Mouse (Mus musculus) liver, postnatal 0 days (tissue): ENCODE measurements at regions not wholly inside any gene's neighbourhood (a gene's known extent, or its start where the extent isn't known, plus 50 kb on each side); places are given as distances from the start of the nearest gene placed in this dataset.

Experiments used
- ATAC-seq: fragments of 200-750 bp; cut with Nextera tagmentation; 2 replicates; pipeline ENCODE4 v1.8.0; 2017; ENCODE audit warnings: mild to moderate bottlenecking, moderate library complexity
- DNase-seq: peaks from one replicate; pipeline ENCODE4 v3.0.0-alpha.2; 2016
- H3K27ac ChIP-seq: fragments of 300-500 bp; sonication (generic); 2 replicates; pipeline ENCODE4 v1.5.1; 2014; ENCODE audit warnings: antibody characterized with exemption, moderate library complexity, mild to moderate bottlenecking, low read depth
- H3K27me3 ChIP-seq: fragments of 300-500 bp; sonication (generic); 2 replicates; pipeline ENCODE4 v1.6.1; 2014; ENCODE audit warnings: low read length, control low read depth, mixed read lengths; ENCODE audit not compliant: insufficient read depth
- H3K36me3 ChIP-seq: fragments of 300-500 bp; sonication (generic); replicated peaks from 2 replicates; pipeline ENCODE4 v1.6.1; 2014; ENCODE audit warnings: mild to moderate bottlenecking, control low read depth, low read length, moderate library complexity, mixed read lengths; ENCODE audit not compliant: insufficient read depth
- H3K4me1 ChIP-seq: fragments of 300-500 bp; sonication (generic); 2 replicates; pipeline ENCODE4 v1.6.1; 2014; ENCODE audit warnings: antibody characterized with exemption, mild to moderate bottlenecking, control low read depth; ENCODE audit not compliant: insufficient read depth
- H3K4me2 ChIP-seq: fragments of 300-500 bp; sonication (generic); 2 replicates; pipeline ENCODE4 v1.6.1; 2014; ENCODE audit warnings: low read depth, mild to moderate bottlenecking, low read length, moderate library complexity, mixed read lengths
- H3K4me3 ChIP-seq: fragments of 300-500 bp; sonication (generic); 2 replicates; pipeline ENCODE4 v1.5.1; 2014; ENCODE audit warnings: low read depth, low read length
- H3K9ac ChIP-seq: fragments of 300-500 bp; sonication (generic); replicated peaks from 2 replicates; pipeline ENCODE4 v1.6.1; 2014; ENCODE audit warnings: mild to moderate bottlenecking, moderate library complexity
- H3K9me3 ChIP-seq: fragments of 300-500 bp; sonication (generic); 2 replicates; pipeline ENCODE4 v1.6.1; 2016; ENCODE audit warnings: mild to moderate bottlenecking, control low read depth, low read length, mixed read lengths
- CTCF ChIP-seq: sonication (generic); IDR thresholded peaks from 2 replicates; pipeline ENCODE4 v1.5.1; 2016; ENCODE audit warnings: antibody characterized with exemption, low read depth
- EP300 ChIP-seq: IDR thresholded peaks from 2 replicates; pipeline ENCODE4 v1.6.1; 2016; ENCODE audit warnings: antibody characterized with exemption, low read depth, mild to moderate bottlenecking
- WGBS: fragments of 180-500 bp; shearing (Covaris S2); extraction: QIAGEN DNeasy Blood & Tissue Kit; methylation state at CpG from one replicate; pipeline ENCODE4 v1.1.7; 2014; ENCODE audit not compliant: insufficient replicate concordance; 5-methylcytosine and 5-hydroxymethylcytosine counted together

GRCm38 (mm10) chr3:149918201-149918600, 927.8 kb upstream of the Adgrl2 start:
- Histone ChIP-seq H3K36me3 (no peaks in the 10 kb centered on the region), H3K27ac (no peak overlapping the region), H3K4me1 (no peaks in the 10 kb centered on the region), H3K9ac (no peak overlapping the region), H3K27me3 (no peaks in the 10 kb centered on the region), H3K9me3 (no peaks in the 10 kb centered on the region), H3K4me2 (no peak overlapping the region), H3K4me3 (no peak overlapping the region)
- ATAC-seq (no peak), DNase-seq (no peak)
- no peak for TF ChIP-seq EP300
- TF ChIP-seq CTCF = no peak
- WGBS = 75% methylated on average over 5 of the region's 5 CpGs

- Histone ChIP-seq H3K27ac (no peak overlapping the region), H3K9ac (no peak overlapping the region), H3K27me3 (no peaks in the 10 kb centered on the region), H3K36me3 (no peaks in the 10 kb centered on the region), H3K4me3 (no peak overlapping the region), H3K9me3 (no peaks in the 10 kb centered on the region), H3K4me2 (no peak overlapping the region), H3K4me1 (no peaks in the 10 kb centered on the region)
- ATAC-seq (no peak), DNase-seq (no peak)
- no peak for TF ChIP-seq CTCF
- no peak for TF ChIP-seq EP300
- 76% methylated on average over 8 of the region's 8 CpGs for WGBS
Measured at GRCm38 (mm10) chr3:149910721-149911120, 920.4 kb upstream of the Adgrl2 start.

GRCm38 (mm10) chr3:149901783-149902182, 911.4 kb upstream of the Adgrl2 start:
- Histone ChIP-seq H3K36me3 (no peaks in the 10 kb centered on the region), H3K9me3 (no peaks in the 10 kb centered on the region), H3K4me3 (no peak overlapping the region), H3K4me2 (no peak overlapping the region), H3K9ac (no peak overlapping the region), H3K27ac (no peak overlapping the region), H3K4me1 (no peaks in the 10 kb centered on the region), H3K27me3 (no peaks in the 10 kb centered on the region)
- WGBS = 78% methylated on average over 5 of the region's 5 CpGs
- no peak for ATAC-seq
- TF ChIP-seq EP300 = no peak
- TF ChIP-seq CTCF = no peak
- no peak for DNase-seq

GRCm38 (mm10) chr3:149876553-149876952, 886.2 kb upstream of the Adgrl2 start:
- ATAC-seq (no peak), DNase-seq (no peak)
- Histone ChIP-seq H3K36me3 (no peaks in the 10 kb centered on the region), H3K27me3 (no peaks in the 10 kb centered on the region), H3K9ac (no peak overlapping the region), H3K4me3 (no peak overlapping the region), H3K4me2 (no peak overlapping the region), H3K4me1 (no peaks in the 10 kb centered on the region), H3K27ac (no peak overlapping the region), H3K9me3 (no peaks in the 10 kb centered on the region)
- TF ChIP-seq CTCF = no peak
- 65% methylated on average over 1 of the region's 1 CpGs for WGBS

- no peak for ATAC-seq
Measured at GRCm38 (mm10) chr3:149865945-149866344, 875.6 kb upstream of the Adgrl2 start.

GRCm38 (mm10) chr3:149846941-149847539, 856.7 kb upstream of the Adgrl2 start:
- Histone ChIP-seq H3K4me2 (no peak overlapping the region), H3K9me3 (no peaks in the 10 kb centered on the region), H3K4me1 (no peaks in the 10 kb centered on the region), H3K36me3 (no peaks in the 10 kb centered on the region), H3K9ac (no peak overlapping the region), H3K27me3 (no peaks in the 10 kb centered on the region), H3K4me3 (no peak overlapping the region), H3K27ac (no peak overlapping the region)
- DNase-seq (no peak), ATAC-seq (no peak)
- WGBS = 68% methylated on average over 7 of the region's 7 CpGs
- TF ChIP-seq CTCF (no peak), EP300 (no peak)

More at GRCm38 (mm10) chr3:149865945-149866344, 875.6 kb upstream of the Adgrl2 start:
- Histone ChIP-seq H3K9ac (no peak overlapping the region), H3K9me3 (no peaks in the 10 kb centered on the region), H3K4me2 (no peak overlapping the region), H3K27ac (no peak overlapping the region), H3K27me3 (no peaks in the 10 kb centered on the region), H3K4me1 (no peaks in the 10 kb centered on the region), H3K36me3 (no peaks in the 10 kb centered on the region), H3K4me3 (no peak overlapping the region)
- DNase-seq = no peak
- TF ChIP-seq EP300 (no peak), CTCF (no peak)
- 72% methylated on average over 2 of the region's 2 CpGs for WGBS

- Histone ChIP-seq H3K36me3 (no peaks in the 10 kb centered on the region), H3K4me2 (no peak overlapping the region), H3K9ac (no peak overlapping the region), H3K27ac (no peak overlapping the region), H3K4me1 (no peaks in the 10 kb centered on the region), H3K4me3 (no peak overlapping the region), H3K27me3 (no peaks in the 10 kb centered on the region), H3K9me3 (no peaks in the 10 kb centered on the region)
- ATAC-seq (no peak), DNase-seq (no peak)
- no peak for TF ChIP-seq EP300
- no peak for TF ChIP-seq CTCF
- 31% methylated on average over 3 of the region's 3 CpGs for whole genome bisulfite sequencing
Measured at GRCm38 (mm10) chr3:149845826-149846486, 855.6 kb upstream of the Adgrl2 start.
